Mouse (Mus musculus): ENCODE measurements at regions not wholly inside any gene's neighbourhood (a gene's known extent, or its start where the extent isn't known, plus 50 kb on each side); places are given as distances from the start of the nearest gene placed in this dataset.

- no peaks in the 10 kb centered on the region for H3K36me3 ChIP-seq (ENCODE audit: control insufficient read depth, insufficient read depth, low read length)
- H3K4me2 ChIP-seq (ENCODE audit: low read length): no peak overlapping the region
- no peak for ATAC-seq
- H3K27ac ChIP-seq (ENCODE audit: low read depth, low read length): no peak overlapping the region
- no peak overlapping the region for H3K9ac ChIP-seq (ENCODE audit: low read depth, low read length)
- 50% methylated on average over 1 of the region's 1 CpGs for WGBS
- H3K9me3 ChIP-seq (ENCODE audit: control insufficient read depth, low read length): no peaks in the 10 kb centered on the region
- H3K4me3 ChIP-seq (ENCODE audit: low read length): no peak overlapping the region
- no peaks in the 10 kb centered on the region for H3K27me3 ChIP-seq (replicated peaks; ENCODE audit: control insufficient read depth, insufficient read depth, low read length)
- no peaks in the 10 kb centered on the region for H3K4me1 ChIP-seq (ENCODE audit: control insufficient read depth, insufficient read depth, low read depth, low read length)
Measured at GRCm38 (mm10) chr14:36819826-36820225, 148.8 kb downstream of the Ccser2 start.

- Histone ChIP-seq H3K9ac (ENCODE audit: low read depth, low read length) (no peak overlapping the region), H3K27ac (ENCODE audit: low read depth, low read length) (no peak overlapping the region), H3K4me1 (ENCODE audit: control insufficient read depth, insufficient read depth, low read depth, low read length) (no peaks in the 10 kb centered on the region), H3K36me3 (ENCODE audit: control insufficient read depth, insufficient read depth, low read length) (no peaks in the 10 kb centered on the region), H3K9me3 (ENCODE audit: control insufficient read depth, low read length) (no peaks in the 10 kb centered on the region; the same call in 1 of the 2 replicates), H3K4me2 (ENCODE audit: low read length) (no peak overlapping the region), H3K27me3 (replicated peaks; ENCODE audit: control insufficient read depth, insufficient read depth, low read length) (no peaks in the 10 kb centered on the region), H3K4me3 (ENCODE audit: low read length) (no peak overlapping the region)
- 88% methylated on average over 2 of the region's 3 CpGs for WGBS
- ATAC-seq: no peak
Measured at GRCm38 (mm10) chr14:36802418-36802817, 166.2 kb downstream of the Ccser2 start.

- 88% methylated on average over 1 of the region's 1 CpGs for WGBS
- no peak overlapping the region for H3K4me3 ChIP-seq (ENCODE audit: low read length)
- ATAC-seq: no peak
Measured at GRCm38 (mm10) chr14:36799820-36800219, 168.8 kb downstream of the Ccser2 start.

GRCm38 (mm10) chr14:36781882-36782281 is 186.7 kb downstream of the Ccser2 start:
- H3K4me2 ChIP-seq (ENCODE audit: low read length): no peak overlapping the region
- H3K27me3 ChIP-seq (replicated peaks; ENCODE audit: control insufficient read depth, insufficient read depth, low read length): no peaks in the 10 kb centered on the region
- no peaks in the 10 kb centered on the region for H3K4me1 ChIP-seq (ENCODE audit: control insufficient read depth, insufficient read depth, low read depth, low read length)
- no peaks in the 10 kb centered on the region for H3K9me3 ChIP-seq (ENCODE audit: control insufficient read depth, low read length)
- WGBS: 89% methylated on average over 2 of the region's 2 CpGs
- no peak overlapping the region for H3K27ac ChIP-seq (ENCODE audit: low read depth, low read length)
- H3K4me3 ChIP-seq (ENCODE audit: low read length): no peak overlapping the region
- ATAC-seq: no peak
- H3K9ac ChIP-seq (ENCODE audit: low read depth, low read length): no peak overlapping the region
- H3K36me3 ChIP-seq (ENCODE audit: control insufficient read depth, insufficient read depth, low read length): no peaks in the 10 kb centered on the region

More at GRCm38 (mm10) chr14:36799820-36800219, 168.8 kb downstream of the Ccser2 start:
- H3K4me1 ChIP-seq (ENCODE audit: control insufficient read depth, insufficient read depth, low read depth, low read length): no peaks in the 10 kb centered on the region
- H3K9ac ChIP-seq (ENCODE audit: low read depth, low read length): no peak overlapping the region
- H3K9me3 ChIP-seq (ENCODE audit: control insufficient read depth, low read length): no peaks in the 10 kb centered on the region; the same call in 1 of the 2 replicates
- no peaks in the 10 kb centered on the region for H3K27me3 ChIP-seq (replicated peaks; ENCODE audit: control insufficient read depth, insufficient read depth, low read length)
- no peak overlapping the region for H3K27ac ChIP-seq (ENCODE audit: low read depth, low read length)
- H3K4me2 ChIP-seq (ENCODE audit: low read length): no peak overlapping the region
- H3K36me3 ChIP-seq (ENCODE audit: control insufficient read depth, insufficient read depth, low read length): no peaks in the 10 kb centered on the region

- 80% methylated on average over 1 of the region's 1 CpGs for WGBS
- H3K27ac ChIP-seq (ENCODE audit: low read depth, low read length): no peak overlapping the region
Measured at GRCm38 (mm10) chr14:36778956-36779355, 189.6 kb downstream of the Ccser2 start.

GRCm38 (mm10) chr14:36774349-36774748 is 194.2 kb downstream of the Ccser2 start:
- 64% methylated on average over 3 of the region's 3 CpGs for WGBS
- H3K27ac ChIP-seq (ENCODE audit: low read depth, low read length): no peak overlapping the region
- no peak overlapping the region for H3K4me2 ChIP-seq (ENCODE audit: low read length)
- H3K27me3 ChIP-seq (replicated peaks; ENCODE audit: control insufficient read depth, insufficient read depth, low read length): no peaks in the 10 kb centered on the region
- no peaks in the 10 kb centered on the region for H3K36me3 ChIP-seq (ENCODE audit: control insufficient read depth, insufficient read depth, low read length)
- no peaks in the 10 kb centered on the region for H3K4me1 ChIP-seq (ENCODE audit: control insufficient read depth, insufficient read depth, low read depth, low read length)
- no peak overlapping the region for H3K4me3 ChIP-seq (ENCODE audit: low read length)
- H3K9me3 ChIP-seq (ENCODE audit: control insufficient read depth, low read length): no peaks in the 10 kb centered on the region
- H3K9ac ChIP-seq (ENCODE audit: low read depth, low read length): no peak overlapping the region
- ATAC-seq: peak; percentile 54; the same call in 1 of the 2 replicates

More at GRCm38 (mm10) chr14:36778956-36779355, 189.6 kb downstream of the Ccser2 start:
- no peaks in the 10 kb centered on the region for H3K36me3 ChIP-seq (ENCODE audit: control insufficient read depth, insufficient read depth, low read length)
- ATAC-seq: peak; percentile 91
- no peak overlapping the region for H3K4me2 ChIP-seq (ENCODE audit: low read length)
- no peaks in the 10 kb centered on the region for H3K27me3 ChIP-seq (replicated peaks; ENCODE audit: control insufficient read depth, insufficient read depth, low read length)
- no peaks in the 10 kb centered on the region for H3K4me1 ChIP-seq (ENCODE audit: control insufficient read depth, insufficient read depth, low read depth, low read length)
- H3K4me3 ChIP-seq (ENCODE audit: low read length): no peak overlapping the region
- H3K9me3 ChIP-seq (ENCODE audit: control insufficient read depth, low read length): no peaks in the 10 kb centered on the region
- H3K9ac ChIP-seq (ENCODE audit: low read depth, low read length): no peak overlapping the region

- Histone ChIP-seq H3K4me3 (ENCODE audit: low read length) (no peak overlapping the region), H3K9ac (ENCODE audit: low read depth, low read length) (no peak overlapping the region), H3K27me3 (replicated peaks; ENCODE audit: control insufficient read depth, insufficient read depth, low read length) (no peaks in the 10 kb centered on the region), H3K4me1 (ENCODE audit: control insufficient read depth, insufficient read depth, low read depth, low read length) (no peaks in the 10 kb centered on the region), H3K27ac (ENCODE audit: low read depth, low read length) (no peak overlapping the region), H3K4me2 (ENCODE audit: low read length) (no peak overlapping the region), H3K9me3 (ENCODE audit: control insufficient read depth, low read length) (no peaks in the 10 kb centered on the region), H3K36me3 (ENCODE audit: control insufficient read depth, insufficient read depth, low read length) (no peaks in the 10 kb centered on the region)
- 80% methylated on average over 4 of the region's 4 CpGs for WGBS
- no peak for ATAC-seq
Measured at GRCm38 (mm10) chr14:36764377-36764776, 204.2 kb downstream of the Ccser2 start.

GRCm38 (mm10) chr14:36756056-36756455 is 212.5 kb downstream of the Ccser2 start:
- Histone ChIP-seq H3K4me3 (ENCODE audit: low read length) (no peak overlapping the region), H3K27ac (ENCODE audit: low read depth, low read length) (no peak overlapping the region), H3K9ac (ENCODE audit: low read depth, low read length) (no peak overlapping the region), H3K4me1 (ENCODE audit: control insufficient read depth, insufficient read depth, low read depth, low read length) (no peaks in the 10 kb centered on the region), H3K27me3 (replicated peaks; ENCODE audit: control insufficient read depth, insufficient read depth, low read length) (no peaks in the 10 kb centered on the region), H3K4me2 (ENCODE audit: low read length) (no peak overlapping the region), H3K9me3 (ENCODE audit: control insufficient read depth, low read length) (no peaks in the 10 kb centered on the region), H3K36me3 (ENCODE audit: control insufficient read depth, insufficient read depth, low read length) (no peaks in the 10 kb centered on the region)
- 80% methylated on average over 6 of the region's 6 CpGs for WGBS
- ATAC-seq: no peak

GRCm38 (mm10) chr14:36748130-36748883 is 220.3 kb downstream of the Ccser2 start:
- H3K27me3 ChIP-seq (replicated peaks; ENCODE audit: control insufficient read depth, insufficient read depth, low read length): no peaks in the 10 kb centered on the region
- no peak overlapping the region for H3K9ac ChIP-seq (ENCODE audit: low read depth, low read length)
- H3K9me3 ChIP-seq (ENCODE audit: control insufficient read depth, low read length): 0 out of 2 replicates have a peak, but pooled peaks cover 2% of the 10 kb centered on the region
- 80% methylated on average over 6 of the region's 6 CpGs for WGBS
- no peak overlapping the region for H3K4me3 ChIP-seq (ENCODE audit: low read length)
- H3K36me3 ChIP-seq (ENCODE audit: control insufficient read depth, insufficient read depth, low read length): no peaks in the 10 kb centered on the region
- no peaks in the 10 kb centered on the region for H3K4me1 ChIP-seq (ENCODE audit: control insufficient read depth, insufficient read depth, low read depth, low read length)
- ATAC-seq: no peak
- H3K4me2 ChIP-seq (ENCODE audit: low read length): no peak overlapping the region
- H3K27ac ChIP-seq (ENCODE audit: low read depth, low read length): no peak overlapping the region

All from hindbrain, embryonic 16.5 days (tissue).